Mouse (Mus musculus): Measurements from ENCODE around the gene Efcab9. TPM values are rescaled to one million over a fixed set of nuclear protein-coding genes. Genes with fewer than 3 reads are reported as not detected.
A peak's percentile ranks its signal among the peaks of the same experiment; 100 is the strongest.
"Not testable (repeated sequence)": the region's sequence is repeated elsewhere in the genome, so short reads cannot be mapped to it uniquely, and the experiment has no call there.

Gene Efcab9
- total RNA-seq, 2 experiments from 2014 or later = 2.7 to 2.9 TPM

DNA sequence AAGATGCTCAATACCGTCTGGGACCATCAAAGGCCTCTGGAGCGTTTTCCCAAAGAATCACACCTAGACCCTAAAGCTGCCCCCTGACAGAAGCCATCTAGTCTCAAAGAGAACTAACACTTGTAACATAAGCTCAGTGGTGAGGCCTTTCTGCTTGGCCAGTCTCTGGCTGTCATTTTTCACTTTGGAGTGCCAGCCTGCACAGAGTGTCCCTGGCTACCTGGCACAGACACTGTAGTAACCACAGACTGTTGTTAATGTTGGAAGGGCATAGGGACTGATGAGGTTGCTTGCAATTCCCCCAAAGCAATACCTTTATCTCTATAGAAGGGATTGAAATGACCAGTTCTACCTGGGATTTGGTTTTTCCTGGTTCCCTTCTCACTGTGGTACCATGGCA, 10.6 kb downstream of the Efcab9 start:
- DNase-seq (ENCODE audit: low spot score in 2 of 2) = no peak
- Histone ChIP-seq H3K27ac (no peak overlapping the region), H3K4me3 (no peak overlapping the region)
- TF ChIP-seq CTCF (conservative IDR thresholded peaks at IDR 0.05) = no peak

DNA sequence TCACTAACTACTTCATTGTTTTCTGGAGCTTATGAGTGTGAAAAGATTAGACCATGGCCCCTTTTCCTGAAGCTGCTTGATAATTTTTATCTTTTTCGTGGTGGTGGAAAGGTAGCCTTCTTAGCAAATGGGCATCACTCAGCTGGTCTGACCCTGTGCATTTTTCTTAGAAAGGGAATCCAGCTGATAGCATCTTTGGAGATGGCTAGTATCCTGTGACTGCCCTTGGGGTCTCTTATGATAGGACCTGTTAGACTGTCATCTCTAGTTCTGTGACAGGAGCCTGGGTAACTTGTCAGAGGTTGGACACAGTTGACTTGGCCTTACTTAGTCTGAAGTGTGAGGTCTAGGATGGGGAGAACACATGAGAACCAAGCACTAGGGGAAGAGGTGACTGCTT, 12.5 kb downstream of the Efcab9 start:
- no peak for TF ChIP-seq CTCF (conservative IDR thresholded peaks at IDR 0.05)
- DNase-seq (ENCODE audit: low spot score in 2 of 2) = no peak
- Histone ChIP-seq H3K27ac (no peak overlapping the region), H3K4me3 (no peak overlapping the region)

DNA sequence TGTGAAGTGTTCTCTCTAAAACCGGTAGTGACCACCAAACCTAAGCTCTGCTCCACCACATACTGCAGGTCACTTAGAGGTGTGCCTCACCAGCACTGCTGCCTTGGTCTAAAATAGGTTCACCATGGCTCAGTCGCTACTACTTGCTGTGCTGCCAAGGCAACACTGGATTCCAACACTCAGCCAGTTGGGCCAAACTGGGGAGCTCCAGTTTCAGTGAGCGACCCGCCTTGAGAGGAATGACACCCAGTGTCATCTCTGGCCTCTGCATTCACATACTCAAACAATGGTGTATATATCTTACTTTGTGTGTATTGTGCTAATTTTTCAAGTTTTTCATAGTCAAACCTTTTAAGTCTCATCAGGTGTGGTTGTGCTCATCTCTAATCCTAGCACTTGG, 13.1 kb downstream of the Efcab9 start:
- DNase-seq (ENCODE audit: low spot score in 2 of 2) = no peak
- TF ChIP-seq CTCF (conservative IDR thresholded peaks at IDR 0.05) = no peak
- H3K4me3 ChIP-seq = no peak overlapping the region
- no peak overlapping the region for H3K27ac ChIP-seq

DNA sequence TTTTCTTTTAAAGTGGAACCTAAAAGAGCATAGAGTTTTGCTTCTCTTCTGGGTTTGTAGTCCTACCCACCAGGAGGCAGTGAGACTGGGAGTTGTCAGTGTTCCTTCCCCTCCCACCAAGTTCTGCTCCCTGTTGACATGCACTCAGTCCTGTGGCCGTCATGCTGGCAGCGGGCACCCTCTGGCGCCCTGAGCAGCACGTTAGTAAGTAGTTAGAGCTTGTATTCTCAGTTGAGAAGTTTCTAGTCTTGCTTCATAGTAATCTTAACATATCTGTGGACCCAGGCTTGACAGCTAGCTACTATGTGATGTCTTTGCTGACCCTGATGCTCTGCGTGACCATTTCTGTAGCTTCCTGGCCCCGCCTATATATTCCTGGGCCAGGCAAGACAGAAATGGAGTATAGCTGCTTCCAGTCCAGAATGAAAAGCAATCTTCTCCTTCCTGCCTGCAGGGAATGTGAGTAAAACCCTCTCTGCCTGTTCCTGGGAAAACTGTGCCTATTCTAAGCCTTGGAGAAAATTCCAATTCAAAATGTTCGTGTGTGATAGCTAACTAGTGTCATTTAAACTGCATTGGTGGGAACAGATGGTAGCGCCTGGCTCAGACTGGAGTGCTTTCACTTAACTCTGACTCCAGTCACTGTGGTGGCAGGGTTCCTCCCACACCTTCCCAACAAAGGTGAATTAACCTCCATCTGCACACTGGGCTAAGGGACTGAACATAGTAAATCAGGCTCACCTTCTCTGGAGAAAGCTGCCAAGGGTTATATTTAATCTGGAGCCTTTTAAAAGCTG, 14.8 kb downstream of the Efcab9 start:
- peak; percentile 29; the same call in 1 of the 2 replicates for TF ChIP-seq CTCF (conservative IDR thresholded peaks at IDR 0.05)
- no peak overlapping the region for H3K4me3 ChIP-seq
- DNase-seq (ENCODE audit: low spot score in 2 of 2) = peak; percentile 39 to 67
- H3K27ac ChIP-seq = peak overlapping the region; percentile 82

DNA sequence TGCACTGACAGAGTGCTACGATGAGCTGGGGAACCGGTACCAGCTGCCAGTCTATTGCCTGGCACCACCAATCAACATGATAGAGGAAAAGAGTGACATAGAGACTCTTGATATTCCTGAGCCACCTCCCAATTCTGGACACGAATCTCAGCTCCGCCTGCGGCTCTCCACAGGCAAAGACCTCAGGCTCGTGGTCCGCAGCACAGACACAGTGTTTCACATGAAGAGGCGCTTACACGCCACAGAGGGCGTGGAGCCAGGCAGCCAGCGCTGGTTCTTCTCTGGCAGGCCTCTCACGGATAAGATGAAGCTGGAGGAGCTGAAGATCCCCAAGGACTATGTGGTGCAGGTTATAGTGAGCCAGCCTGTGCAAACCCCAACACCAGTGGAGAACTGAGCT, 15.8 kb downstream of the Efcab9 start:
- no peak for DNase-seq (ENCODE audit: low spot score in 2 of 2)
- H3K27ac ChIP-seq = peak overlapping the region; percentile 82

DNA sequence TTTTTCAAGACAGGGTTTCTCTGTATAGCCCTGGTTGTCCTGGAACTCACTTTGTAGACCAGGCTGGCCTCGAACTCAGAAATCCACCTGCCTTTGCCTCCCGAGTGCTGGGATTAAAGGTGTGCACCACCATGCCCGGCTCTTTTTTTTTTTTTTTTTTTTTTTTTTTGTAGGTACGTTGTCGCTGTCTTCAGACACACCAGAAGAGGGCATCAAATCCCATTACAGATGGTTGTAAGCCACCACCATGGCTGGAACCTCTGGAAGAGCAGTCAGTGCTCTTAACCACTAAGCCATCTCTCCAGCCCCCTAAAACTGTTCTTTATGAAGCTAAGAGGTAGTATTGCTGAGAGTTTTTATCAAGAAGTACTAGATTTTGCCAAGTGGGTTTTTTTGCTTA, 17.0 kb downstream of the Efcab9 start:
- H3K4me3 ChIP-seq; DNase-seq (ENCODE audit: low spot score in 2 of 2); H3K27ac ChIP-seq: not testable (repeated sequence)
- peak; percentile 31; the same call in 1 of the 2 replicates for TF ChIP-seq CTCF (conservative IDR thresholded peaks at IDR 0.05)

More for the DNA sequence above, 15.8 kb downstream of the Efcab9 start:
- no peak for TF ChIP-seq CTCF (conservative IDR thresholded peaks at IDR 0.05)
- no peak overlapping the region for H3K4me3 ChIP-seq

DNA sequence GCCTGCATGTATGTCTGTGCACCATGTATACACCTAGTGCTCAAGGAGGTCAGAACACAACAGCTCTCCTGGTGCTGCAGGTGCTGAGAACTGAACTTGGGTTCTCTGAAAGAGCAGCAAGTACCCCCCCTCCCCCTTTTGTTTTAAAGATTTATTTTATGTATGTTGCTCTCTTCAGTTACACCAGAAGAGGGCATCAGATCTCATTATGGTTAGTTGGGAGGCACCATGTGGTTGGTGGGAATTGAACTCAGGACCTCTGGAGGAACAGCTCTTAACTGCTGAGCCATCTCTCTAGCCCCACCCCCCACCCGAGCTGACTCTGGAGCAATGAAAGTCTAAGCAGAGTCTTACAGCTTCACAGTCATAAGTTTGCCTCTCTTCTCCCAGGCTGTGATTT, 21.0 kb downstream of the Efcab9 start:
- Histone ChIP-seq H3K4me3 (no peak overlapping the region), H3K27ac (no peak overlapping the region)
- DNase-seq (ENCODE audit: low spot score in 2 of 2) = no peak
- peak; percentile 44 for TF ChIP-seq CTCF (conservative IDR thresholded peaks at IDR 0.05)

DNA sequence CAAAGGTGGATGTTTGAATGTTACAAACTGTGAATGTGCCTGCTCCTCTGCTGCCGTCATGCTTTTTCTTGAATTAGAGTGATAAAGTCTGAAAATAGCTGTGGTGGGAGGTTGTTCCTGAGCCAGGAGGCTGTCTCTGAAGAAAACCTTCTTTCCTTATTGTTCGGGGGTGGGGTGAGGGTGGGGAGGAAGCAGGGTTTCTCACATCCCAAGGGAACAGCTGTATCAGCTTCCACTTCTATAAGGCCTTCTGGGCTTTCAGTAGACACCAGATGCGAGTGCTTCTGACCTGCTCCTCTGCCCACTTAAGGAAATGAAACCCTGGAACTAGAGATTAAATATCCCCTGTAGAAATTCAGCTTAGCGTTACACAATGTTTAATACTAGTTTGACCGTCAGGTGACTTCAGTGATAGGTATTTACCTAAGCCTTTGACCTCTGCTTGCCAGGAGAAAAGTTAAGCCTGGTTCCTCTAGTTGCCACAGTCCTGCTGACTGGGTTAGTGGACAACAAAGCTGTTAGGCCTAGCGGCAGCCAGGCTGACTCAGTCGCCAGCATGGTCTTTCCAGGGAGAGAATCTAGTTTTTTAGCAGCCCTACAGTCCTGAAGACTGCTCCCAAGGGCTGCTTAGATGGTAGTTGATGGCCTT, 26.7 kb downstream of the Efcab9 start:
- no peak for DNase-seq (ENCODE audit: low spot score in 2 of 2)
- no peak overlapping the region for H3K27ac ChIP-seq
- no peak overlapping the region for H3K4me3 ChIP-seq
- TF ChIP-seq CTCF (conservative IDR thresholded peaks at IDR 0.05) = no peak

DNA sequence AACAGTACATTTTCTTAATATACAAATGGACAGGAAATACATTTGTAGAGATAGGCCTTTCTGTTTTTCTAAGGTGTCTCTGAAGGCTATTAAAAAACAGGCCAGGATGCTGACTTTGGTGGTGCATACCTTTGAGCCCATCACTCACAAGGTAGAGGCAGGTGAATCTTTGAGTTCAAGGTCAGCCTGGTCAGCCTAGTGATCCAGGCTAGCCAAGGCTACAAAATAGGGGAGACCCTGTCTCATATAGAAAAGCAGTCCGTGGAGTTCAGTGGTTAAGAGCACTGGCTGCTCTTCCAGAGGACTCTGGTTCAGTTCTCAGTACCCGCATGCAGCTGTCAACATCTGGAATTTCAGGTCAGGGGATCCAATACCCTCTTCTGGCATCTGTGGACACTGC, 28.2 kb downstream of the Efcab9 start:
- TF ChIP-seq CTCF (conservative IDR thresholded peaks at IDR 0.05) = no peak
- H3K27ac ChIP-seq = no peak overlapping the region
- DNase-seq (ENCODE audit: low spot score in 2 of 2) = no peak
- no peak overlapping the region for H3K4me3 ChIP-seq

DNA sequence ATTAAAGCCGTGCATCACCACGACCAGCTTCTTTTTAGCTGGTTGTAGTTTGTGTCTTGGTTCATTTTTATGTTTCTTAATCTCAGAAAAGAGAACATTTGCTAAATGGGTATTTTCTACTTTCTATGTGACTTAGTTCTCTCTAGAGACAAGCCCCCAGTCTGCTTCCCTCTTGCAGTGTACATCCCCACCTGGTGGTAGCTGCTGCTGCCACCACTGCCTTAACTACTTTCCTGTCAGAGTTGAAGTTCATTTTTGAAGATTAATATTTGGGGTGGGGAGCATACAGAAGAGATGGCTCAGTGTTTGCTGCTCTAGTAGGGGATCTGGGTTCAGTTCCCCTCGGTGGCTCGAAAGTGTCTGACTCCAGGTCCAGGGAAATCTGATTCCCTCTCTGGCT, 31.9 kb downstream of the Efcab9 start:
- H3K4me3 ChIP-seq = no peak overlapping the region
- no peak for DNase-seq (ENCODE audit: low spot score in 2 of 2)
- H3K27ac ChIP-seq = no peak overlapping the region
- peak; percentile 69 for TF ChIP-seq CTCF (conservative IDR thresholded peaks at IDR 0.05)

DNA sequence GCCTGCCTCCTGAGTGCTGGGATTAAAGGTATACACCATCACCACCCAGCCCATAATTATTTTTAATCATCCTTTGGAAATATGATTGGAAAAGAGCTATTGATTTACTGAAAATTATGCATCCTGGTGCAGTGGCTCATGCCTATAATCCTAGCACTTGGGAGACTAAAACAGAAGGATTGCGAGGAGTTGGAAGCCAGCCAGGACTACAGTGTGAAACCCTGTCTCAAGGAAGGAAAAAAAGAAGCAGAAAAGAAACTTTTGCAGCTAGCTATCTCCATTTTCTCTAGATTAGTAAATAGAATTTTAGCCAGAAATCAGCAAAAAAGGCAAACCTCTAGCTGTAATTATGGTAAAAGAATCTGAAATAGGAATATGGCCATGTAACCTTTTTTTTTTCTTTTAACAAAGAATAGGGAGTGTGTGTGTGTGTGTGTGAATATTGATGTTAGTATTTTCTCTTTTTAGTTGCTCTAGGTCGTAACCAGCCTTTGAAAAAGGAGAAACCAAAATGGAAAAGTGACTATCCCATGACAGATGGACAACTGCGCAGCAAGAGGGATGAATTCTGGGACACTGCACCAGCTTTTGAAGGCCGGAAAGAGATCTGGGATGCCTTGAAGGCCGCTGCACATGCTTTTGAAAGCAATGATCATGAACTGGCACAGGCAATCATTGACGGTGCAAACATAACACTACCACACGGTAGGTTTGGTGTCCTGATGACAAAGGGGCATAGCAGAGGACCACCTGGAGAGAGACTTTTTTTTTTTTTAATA, 32.9 kb downstream of the Efcab9 start:
- peak; percentile 42 to 47 for DNase-seq (ENCODE audit: low spot score in 2 of 2)

DNA sequence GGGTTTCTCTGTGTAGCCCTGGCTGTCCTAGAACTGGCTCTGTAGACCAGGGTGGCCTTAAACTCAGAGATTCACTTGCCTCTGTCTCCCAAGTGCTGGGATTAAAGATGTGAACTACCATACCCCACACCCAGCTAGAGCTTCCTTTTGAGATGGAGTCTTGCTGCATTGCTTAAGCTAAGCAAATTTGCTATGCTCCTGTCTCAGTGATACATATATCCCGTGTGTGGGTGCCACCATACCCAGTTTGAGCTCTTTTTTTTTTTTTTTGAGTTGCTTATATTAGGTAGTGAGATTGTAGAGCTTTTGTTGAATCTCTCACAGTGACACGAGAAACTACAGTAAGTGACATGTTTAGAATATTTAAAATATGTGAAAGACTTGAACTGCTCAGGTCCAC, 36.6 kb downstream of the Efcab9 start:
- no peak overlapping the region for H3K4me3 ChIP-seq
- DNase-seq (ENCODE audit: low spot score in 2 of 2) = no peak
- H3K27ac ChIP-seq = no peak overlapping the region
- TF ChIP-seq CTCF (conservative IDR thresholded peaks at IDR 0.05) = no peak

More for the DNA sequence above, 32.9 kb downstream of the Efcab9 start:
- TF ChIP-seq CTCF (conservative IDR thresholded peaks at IDR 0.05) = no peak
- Histone ChIP-seq H3K27ac (0 out of 2 replicates have a peak overlapping the region, but pooled peaks have one; percentile 25), H3K4me3 (no peak overlapping the region)

DNA sequence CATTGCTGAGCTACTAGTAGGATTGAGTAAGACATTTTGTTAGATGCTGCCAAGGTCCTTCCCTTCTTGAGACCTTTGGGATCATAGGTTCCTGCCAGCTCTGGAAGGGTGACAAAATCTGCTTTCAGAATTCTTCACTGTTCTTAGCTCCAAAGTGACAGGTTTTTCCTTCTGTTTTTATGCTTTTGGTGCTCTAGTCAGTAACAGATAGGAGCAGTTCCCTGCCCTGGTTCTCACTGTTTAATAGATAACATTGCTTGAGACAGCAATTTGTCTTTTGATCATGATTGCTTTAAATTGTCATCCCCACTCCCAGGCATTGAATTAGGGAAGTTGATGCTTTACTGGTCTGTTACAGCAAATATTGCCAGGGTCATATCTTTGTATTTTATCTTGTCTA, 38.6 kb downstream of the Efcab9 start:
- Histone ChIP-seq H3K27ac (no peak overlapping the region), H3K4me3 (no peak overlapping the region)
- TF ChIP-seq CTCF (conservative IDR thresholded peaks at IDR 0.05) = no peak
- DNase-seq (ENCODE audit: low spot score in 2 of 2) = no peak

Measured in layer of hippocampus, adult 2 months (tissue).